Mouse (Mus musculus) stomach, embryonic 15.5 days (tissue): Measurements from ENCODE around the gene N4bp3. TPM values are rescaled to one million over a fixed set of nuclear protein-coding genes. Genes with fewer than 3 reads are reported as not detected.

Experiments
- ATAC-seq: fragments of 200-750 bp; cut with Nextera tagmentation; 2 replicates; pipeline ENCODE4 v1.8.0; 2017; ENCODE audit warnings: low read depth, moderate number of reproducible peaks, moderate TSS enrichment; ENCODE audit not compliant: insufficient read depth, low FRiP score
- H3K27ac ChIP-seq: fragments of 300-500 bp; sonication (generic); 2 replicates; pipeline ENCODE4 v1.5.1; 2015; ENCODE audit warnings: mild to moderate bottlenecking, inconsistent platforms
- H3K27me3 ChIP-seq: fragments of 300-500 bp; sonication (generic); replicated peaks from 2 replicates; pipeline ENCODE4 v1.6.1; 2015; ENCODE audit warnings: inconsistent platforms
- H3K36me3 ChIP-seq: fragments of 300-500 bp; sonication (generic); 2 replicates; pipeline ENCODE4 v1.6.1; 2015; ENCODE audit warnings: inconsistent platforms
- H3K4me1 ChIP-seq: fragments of 300-500 bp; sonication (generic); 2 replicates; pipeline ENCODE4 v1.6.1; 2015; ENCODE audit warnings: inconsistent platforms
- H3K4me2 ChIP-seq: fragments of 300-500 bp; sonication (generic); 2 replicates; pipeline ENCODE4 v1.6.1; 2015; ENCODE audit warnings: mild to moderate bottlenecking, inconsistent platforms
- H3K4me3 ChIP-seq: fragments of 300-500 bp; sonication (generic); replicated peaks from 2 replicates; pipeline ENCODE4 v1.5.1; 2015; ENCODE audit warnings: inconsistent platforms
- H3K9ac ChIP-seq: fragments of 300-500 bp; sonication (generic); 2 replicates; pipeline ENCODE4 v1.6.1; 2015; ENCODE audit warnings: inconsistent platforms
- H3K9me3 ChIP-seq: fragments of 300-500 bp; sonication (generic); 2 replicates; pipeline ENCODE4 v1.6.1; 2016; ENCODE audit warnings: inconsistent platforms
- WGBS: fragments of 180-500 bp; shearing (Covaris S2); methylation state at CpG from one replicate; pipeline ENCODE4 v1.1.7; 2015; 5-methylcytosine and 5-hydroxymethylcytosine counted together
- polyA plus RNA-seq: library from polyadenylated mRNA; unstranded; fragments of >200 nt; fragmentation: Nextera tagmentation; extraction: Ambion mirVana; gene quantifications from 2 replicates; pipeline ENCODE4 v1.2.1, GENCODE M21; 2015

The N4bp3 gene
- polyA plus RNA-seq, 1 experiment from 2014 or later = 21.5 TPM

- no peak for ATAC-seq
- peaks cover 24% of the 10 kb centered on the region for H3K4me1 ChIP-seq
These were observed 798 bp downstream of the N4bp3 start for GRCm38 (mm10) chr11:51649889-51650199.

DNA sequence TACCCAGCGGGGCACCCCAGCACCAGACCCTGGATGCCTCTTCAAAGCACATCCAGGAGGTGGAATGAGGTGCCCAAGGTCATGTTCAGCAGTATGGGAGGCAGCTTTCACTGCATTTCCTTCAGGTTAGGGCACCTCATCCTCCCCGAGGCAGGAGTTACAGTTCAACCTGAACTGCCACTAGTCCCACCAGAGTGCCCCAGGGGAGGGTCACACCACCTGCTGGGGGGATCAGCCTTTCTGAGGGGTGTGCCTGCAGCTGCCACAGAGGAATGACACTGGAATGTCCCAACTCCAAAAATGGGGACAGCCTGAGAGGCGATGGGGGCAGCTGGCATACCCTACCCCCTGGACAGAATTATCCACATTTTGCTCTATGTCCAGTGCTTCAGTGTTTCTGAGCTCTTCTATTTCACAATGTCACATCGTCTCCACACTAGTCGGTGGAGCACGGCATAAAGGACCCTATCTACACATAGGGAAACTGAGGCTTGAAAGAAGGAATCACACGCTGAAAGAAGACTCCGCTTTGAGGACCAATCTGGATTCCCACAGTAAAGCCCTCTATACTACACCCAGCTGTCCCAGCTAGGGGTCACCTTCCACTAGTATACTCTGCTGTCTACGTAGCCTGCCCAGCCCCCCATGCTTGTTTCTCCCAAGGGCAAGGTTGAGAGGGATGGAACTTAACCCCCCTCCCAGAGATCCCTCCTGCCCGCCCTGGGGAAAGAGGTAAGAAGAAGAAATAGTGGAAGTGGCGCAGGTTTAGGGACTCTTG is 1.3 kb downstream of the N4bp3 start:
- Histone ChIP-seq H3K9me3 (no peaks in the 10 kb centered on the region), H3K4me2 (peak overlapping the region; percentile 97), H3K4me1 (peaks cover 24% of the 10 kb centered on the region), H3K27me3 (no peaks in the 10 kb centered on the region), H3K4me3 (peak overlapping the region; percentile 78), H3K36me3 (no peaks in the 10 kb centered on the region), H3K9ac (peak overlapping the region; percentile 60), H3K27ac (peak overlapping the region; percentile 1; the same call in 1 of the 2 replicates)
- WGBS = 51% methylated on average over 11 of the region's 11 CpGs
- no peak for ATAC-seq

More at GRCm38 (mm10) chr11:51649889-51650199, 798 bp downstream of the N4bp3 start:
- Histone ChIP-seq H3K27me3 (no peaks in the 10 kb centered on the region), H3K4me3 (peak overlapping the region; percentile 78), H3K36me3 (no peaks in the 10 kb centered on the region), H3K27ac (0 out of 2 replicates have a peak overlapping the region, but pooled peaks have one; percentile 91), H3K9me3 (no peaks in the 10 kb centered on the region), H3K9ac (peak overlapping the region; percentile 60), H3K4me2 (peak overlapping the region; percentile 97)
- 5% methylated on average over 7 of the region's 7 CpGs for WGBS

- ATAC-seq = no peak
- Histone ChIP-seq H3K36me3 (peaks cover 4% of the 10 kb centered on the region; the same call in 1 of the 2 replicates), H3K4me1 (peaks cover 25% of the 10 kb centered on the region), H3K27ac (no peak overlapping the region), H3K27me3 (no peaks in the 10 kb centered on the region), H3K9me3 (no peaks in the 10 kb centered on the region), H3K4me3 (peak overlapping the region; percentile 78; the same call in 1 of the 2 replicates), H3K4me2 (0 out of 2 replicates have a peak overlapping the region, but pooled peaks have one; percentile 97), H3K9ac (no peak overlapping the region)
- WGBS = 19% methylated on average over 3 of the region's 3 CpGs
These were observed 2.1 kb downstream of the N4bp3 start for GRCm38 (mm10) chr11:51648566-51648965.

GRCm38 (mm10) chr11:51646751-51647667 is 3.6 kb downstream of the N4bp3 start:
- Histone ChIP-seq H3K4me2 (no peak overlapping the region), H3K4me3 (no peak overlapping the region)
- WGBS = 55% methylated on average over 15 of the region's 15 CpGs

GRCm38 (mm10) chr11:51646245-51646644 is 4.4 kb downstream of the N4bp3 start:
- peaks cover 5% of the 10 kb centered on the region; the same call in 1 of the 2 replicates for H3K36me3 ChIP-seq

More at GRCm38 (mm10) chr11:51646751-51647667, 3.6 kb downstream of the N4bp3 start:
- Histone ChIP-seq H3K4me1 (peaks cover 26% of the 10 kb centered on the region), H3K27me3 (no peaks in the 10 kb centered on the region), H3K9ac (no peak overlapping the region), H3K27ac (peak overlapping the region; percentile 68; the same call in 1 of the 2 replicates), H3K36me3 (peaks cover 5% of the 10 kb centered on the region; the same call in 1 of the 2 replicates), H3K9me3 (no peaks in the 10 kb centered on the region)
- ATAC-seq = no peak

DNA sequence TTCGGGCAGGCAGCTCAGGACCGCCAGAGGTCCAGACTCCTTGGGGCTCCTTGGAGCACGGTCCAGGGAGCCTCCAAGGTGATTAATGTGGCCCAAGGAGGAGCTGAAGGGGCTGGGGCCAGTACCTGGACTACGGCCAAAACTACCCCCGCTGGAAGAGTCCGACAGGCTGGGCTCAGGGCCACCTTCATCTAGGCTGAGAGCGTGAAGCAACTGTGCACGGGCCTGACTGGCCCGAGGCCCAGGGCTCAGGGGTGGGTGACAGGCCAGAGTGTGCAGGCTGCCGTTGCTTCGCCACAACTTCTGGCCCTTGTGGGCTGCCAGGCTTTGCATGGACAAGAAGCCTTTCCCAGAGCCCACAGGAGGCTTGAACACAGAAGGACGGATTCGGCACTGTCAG is 5.3 kb downstream of the N4bp3 start:
- Histone ChIP-seq H3K9me3 (no peaks in the 10 kb centered on the region), H3K27ac (no peak overlapping the region), H3K4me3 (no peak overlapping the region), H3K9ac (no peak overlapping the region), H3K4me2 (no peak overlapping the region; the same call in 1 of the 2 replicates), H3K27me3 (no peaks in the 10 kb centered on the region), H3K36me3 (peaks cover 5% of the 10 kb centered on the region; the same call in 1 of the 2 replicates), H3K4me1 (peaks cover 24% of the 10 kb centered on the region)
- no peak for ATAC-seq
- 80% methylated on average over 13 of the region's 13 CpGs for WGBS

More at GRCm38 (mm10) chr11:51646245-51646644, 4.4 kb downstream of the N4bp3 start:
- Histone ChIP-seq H3K27me3 (no peaks in the 10 kb centered on the region), H3K4me3 (no peak overlapping the region), H3K9me3 (no peaks in the 10 kb centered on the region), H3K4me2 (no peak overlapping the region), H3K4me1 (peaks cover 26% of the 10 kb centered on the region), H3K27ac (no peak overlapping the region), H3K9ac (no peak overlapping the region)
- WGBS = 75% methylated on average over 7 of the region's 7 CpGs
- no peak for ATAC-seq

DNA sequence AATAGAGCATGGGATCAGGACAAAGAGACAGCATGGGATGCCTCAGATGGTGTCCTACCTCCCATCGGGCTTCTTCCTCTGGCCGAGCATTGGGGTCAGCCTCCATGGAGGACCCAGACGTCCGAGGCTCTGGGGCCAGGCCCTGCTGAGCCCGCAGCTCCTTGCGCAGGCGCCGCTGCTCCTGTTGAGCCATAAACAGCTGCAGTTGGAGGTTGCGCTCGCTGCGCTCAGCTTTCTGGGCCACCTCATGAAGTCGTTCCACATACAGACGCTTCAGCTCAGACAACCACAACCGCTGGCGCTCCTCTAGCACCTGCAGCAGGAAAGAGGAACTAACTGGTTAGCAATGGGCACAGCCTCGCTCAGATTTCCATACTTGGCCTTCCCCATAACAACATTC is 6.4 kb downstream of the N4bp3 start:
- H3K36me3 ChIP-seq = peaks cover 5% of the 10 kb centered on the region; the same call in 1 of the 2 replicates
- no peak for ATAC-seq
- H3K4me3 ChIP-seq = no peak overlapping the region
- no peak overlapping the region for H3K9ac ChIP-seq
- H3K9me3 ChIP-seq = no peaks in the 10 kb centered on the region
- 79% methylated on average over 16 of the region's 16 CpGs for WGBS
- H3K4me2 ChIP-seq = no peak overlapping the region
- peaks cover 13% of the 10 kb centered on the region for H3K4me1 ChIP-seq
- H3K27ac ChIP-seq = no peak overlapping the region
- H3K27me3 ChIP-seq = no peaks in the 10 kb centered on the region

DNA sequence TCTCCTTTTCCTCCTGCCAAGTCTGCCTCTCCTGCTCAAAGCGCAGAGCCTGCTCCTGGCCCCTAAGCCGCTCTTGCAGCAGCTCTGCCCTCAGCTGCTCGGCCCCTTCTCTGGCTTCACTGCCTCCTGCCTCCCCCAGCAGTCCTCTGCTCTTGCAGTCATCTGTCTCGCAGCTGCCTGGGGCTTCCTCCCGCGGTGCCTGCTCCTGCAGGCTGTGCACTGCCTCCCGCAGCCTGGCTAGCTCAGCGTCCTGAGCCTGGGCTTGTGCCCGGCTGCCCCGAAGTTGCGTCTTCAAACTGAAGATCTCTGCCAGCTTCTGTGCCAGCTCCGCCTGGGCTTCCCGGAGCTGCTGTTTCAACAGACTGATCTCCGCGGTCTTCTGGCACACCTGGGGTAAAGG is 6.9 kb downstream of the N4bp3 start:
- Histone ChIP-seq H3K9me3 (no peaks in the 10 kb centered on the region), H3K27me3 (no peaks in the 10 kb centered on the region), H3K4me1 (peaks cover 12% of the 10 kb centered on the region; the same call in 1 of the 2 replicates), H3K4me2 (no peak overlapping the region), H3K4me3 (no peak overlapping the region), H3K9ac (no peak overlapping the region), H3K36me3 (peaks cover 5% of the 10 kb centered on the region; the same call in 1 of the 2 replicates), H3K27ac (no peak overlapping the region)
- 51% methylated on average over 15 of the region's 15 CpGs for WGBS
- no peak for ATAC-seq

- Histone ChIP-seq H3K27ac (no peak overlapping the region), H3K9me3 (no peaks in the 10 kb centered on the region), H3K4me3 (no peak overlapping the region), H3K27me3 (no peaks in the 10 kb centered on the region), H3K9ac (no peak overlapping the region), H3K36me3 (peaks cover 5% of the 10 kb centered on the region; the same call in 1 of the 2 replicates), H3K4me2 (no peak overlapping the region), H3K4me1 (peaks cover 13% of the 10 kb centered on the region)
- no peak for ATAC-seq
- 68% methylated on average over 9 of the region's 9 CpGs for WGBS
These were observed 7.4 kb downstream of the N4bp3 start for GRCm38 (mm10) chr11:51643202-51643601.

GRCm38 (mm10) chr11:51640748-51641147 is 9.9 kb downstream of the N4bp3 start:
- no peak for ATAC-seq
- no peak overlapping the region for H3K4me3 ChIP-seq
- H3K9me3 ChIP-seq = no peaks in the 10 kb centered on the region
- no peak overlapping the region for H3K4me2 ChIP-seq
- 74% methylated on average over 7 of the region's 7 CpGs for WGBS
- 0 out of 2 replicates have a peak overlapping the region, but pooled peaks have one; percentile 16 for H3K27ac ChIP-seq
- H3K4me1 ChIP-seq = peaks cover 16% of the 10 kb centered on the region; the same call in 1 of the 2 replicates
- H3K36me3 ChIP-seq = peaks cover 5% of the 10 kb centered on the region; the same call in 1 of the 2 replicates
- no peaks in the 10 kb centered on the region for H3K27me3 ChIP-seq
- no peak overlapping the region for H3K9ac ChIP-seq

DNA sequence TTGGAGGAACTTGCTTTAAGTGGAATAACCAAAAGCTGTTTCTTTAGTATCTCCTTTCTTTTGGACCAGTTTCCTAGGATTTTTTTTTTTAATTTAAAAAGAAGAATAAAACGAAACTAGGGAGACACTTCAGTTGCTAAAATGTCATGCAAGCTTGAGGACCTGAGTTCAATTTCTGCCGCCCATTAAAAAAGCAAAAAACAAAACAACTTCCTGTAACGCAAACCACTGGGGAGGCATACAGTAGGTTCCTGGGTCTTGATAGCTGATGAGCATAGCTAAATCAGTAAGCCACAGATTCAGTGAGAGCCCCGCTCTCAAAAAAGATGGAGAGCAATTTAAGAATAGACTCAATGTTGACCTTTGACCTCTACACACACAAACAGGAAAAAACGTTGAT is 12.1 kb downstream of the N4bp3 start:
- Histone ChIP-seq H3K4me3 (no peak overlapping the region), H3K9me3 (no peaks in the 10 kb centered on the region), H3K27me3 (no peaks in the 10 kb centered on the region), H3K27ac (peak overlapping the region; percentile 66), H3K4me2 (peak overlapping the region; percentile 50), H3K9ac (no peak overlapping the region), H3K4me1 (peaks cover 22% of the 10 kb centered on the region; the same call in 1 of the 2 replicates), H3K36me3 (peaks cover under 1% of the 10 kb centered on the region; the same call in 1 of the 2 replicates)
- ATAC-seq = no peak
- WGBS = 65% methylated on average over 5 of the region's 5 CpGs
